Mouse (Mus musculus) ES-CJ7 (cell line): ENCODE data around the gene Fancb.

Experiments
- DNase-seq: peaks from one replicate; pipeline ENCODE4 v3.0.0; 2011; ENCODE audit warnings: low read depth, low spot score

Fancb gene

DNA sequence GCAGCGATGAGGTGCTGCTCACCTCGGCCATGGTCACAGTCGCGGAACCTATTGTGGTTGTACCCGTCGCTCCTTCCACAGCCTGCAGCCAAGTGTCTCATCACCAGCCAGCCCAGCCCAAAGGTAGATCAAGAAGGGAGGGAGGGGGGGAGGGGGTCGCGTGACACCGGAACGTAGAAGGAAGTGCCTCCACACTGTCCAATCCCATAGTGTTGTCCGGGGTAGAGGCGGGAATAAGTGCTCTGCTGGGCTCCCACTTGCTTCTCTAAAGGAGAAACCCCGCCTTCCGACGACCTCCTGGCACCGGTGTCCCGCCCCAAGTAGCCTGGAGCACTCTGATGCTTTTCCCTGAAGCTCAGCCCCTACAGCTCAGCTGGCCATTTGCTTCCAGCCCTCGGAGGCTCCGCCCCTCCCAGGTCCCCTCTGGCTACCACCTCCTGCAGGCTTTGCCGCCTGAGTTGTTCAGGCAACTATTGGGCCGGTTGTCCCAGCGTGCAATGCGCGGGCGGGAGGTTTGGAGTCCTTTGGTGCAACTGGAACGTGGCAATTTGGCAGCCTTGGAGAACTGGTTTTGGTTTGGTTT lies at the start of gene Fancb, which contains the start of gene Mospd2:
Fancb (plus strand) TSS at position 400 of the 583 bp plus-strand sequence.
Mospd2 (minus strand) TSS at position 183 of the 583 bp plus-strand sequence.
- peak; percentile 94 for DNase-seq

DNA sequence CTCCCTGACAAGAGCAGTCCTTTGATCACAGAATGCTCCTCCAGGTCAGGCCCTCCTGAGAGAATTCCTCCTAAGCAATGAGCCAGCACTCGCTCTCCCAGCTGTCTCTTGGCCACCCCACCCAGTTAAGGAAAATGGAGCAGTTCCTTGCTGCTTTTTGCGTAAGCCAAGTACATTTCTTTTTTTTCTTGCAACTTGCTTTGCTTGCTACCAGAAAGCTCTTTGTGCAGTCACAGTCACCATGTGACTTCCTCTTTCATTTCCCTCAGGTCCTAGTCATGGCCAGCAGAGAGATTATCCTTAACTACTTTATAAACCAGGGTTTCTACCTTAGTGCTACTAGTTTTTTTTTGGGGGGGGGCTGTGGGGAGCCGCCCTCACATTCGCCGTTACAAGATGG lies 38.9 kb upstream of the Fancb start:
- no peak for DNase-seq

DNA sequence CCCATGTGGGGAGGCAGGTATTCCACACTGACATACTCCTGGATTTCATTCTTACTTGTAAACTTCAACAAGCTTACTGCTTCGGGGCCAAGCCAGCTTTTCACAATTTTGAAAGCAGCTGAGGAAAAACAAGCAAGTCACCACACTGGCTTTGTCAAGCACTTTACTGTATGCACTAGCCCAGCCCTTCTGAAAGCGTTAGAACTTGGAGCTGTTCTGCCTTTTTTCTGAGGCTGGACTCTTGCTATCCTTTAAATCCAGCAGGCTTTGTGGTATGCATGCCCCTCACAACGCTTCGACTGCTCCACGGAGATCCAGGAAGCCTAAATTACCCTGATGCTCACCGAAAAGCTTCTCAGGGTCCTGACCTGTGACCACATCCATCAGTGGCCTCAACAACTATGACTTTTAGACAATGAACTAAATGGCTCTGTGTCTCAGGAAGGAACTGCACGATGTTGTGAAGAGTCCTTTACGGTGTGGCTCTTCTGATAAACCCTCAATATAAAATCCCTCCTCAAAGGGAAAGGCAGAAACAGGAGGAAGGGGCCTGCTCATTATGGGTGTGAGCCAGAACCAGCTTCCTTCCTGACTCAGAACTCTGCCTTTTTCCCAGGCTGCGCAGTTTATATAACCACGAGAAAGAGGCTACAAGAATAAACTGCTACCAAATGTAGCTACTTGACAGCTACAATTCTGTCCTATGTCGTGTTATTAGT lies 28.4 kb upstream of the Fancb start:
- DNase-seq = no peak

DNA sequence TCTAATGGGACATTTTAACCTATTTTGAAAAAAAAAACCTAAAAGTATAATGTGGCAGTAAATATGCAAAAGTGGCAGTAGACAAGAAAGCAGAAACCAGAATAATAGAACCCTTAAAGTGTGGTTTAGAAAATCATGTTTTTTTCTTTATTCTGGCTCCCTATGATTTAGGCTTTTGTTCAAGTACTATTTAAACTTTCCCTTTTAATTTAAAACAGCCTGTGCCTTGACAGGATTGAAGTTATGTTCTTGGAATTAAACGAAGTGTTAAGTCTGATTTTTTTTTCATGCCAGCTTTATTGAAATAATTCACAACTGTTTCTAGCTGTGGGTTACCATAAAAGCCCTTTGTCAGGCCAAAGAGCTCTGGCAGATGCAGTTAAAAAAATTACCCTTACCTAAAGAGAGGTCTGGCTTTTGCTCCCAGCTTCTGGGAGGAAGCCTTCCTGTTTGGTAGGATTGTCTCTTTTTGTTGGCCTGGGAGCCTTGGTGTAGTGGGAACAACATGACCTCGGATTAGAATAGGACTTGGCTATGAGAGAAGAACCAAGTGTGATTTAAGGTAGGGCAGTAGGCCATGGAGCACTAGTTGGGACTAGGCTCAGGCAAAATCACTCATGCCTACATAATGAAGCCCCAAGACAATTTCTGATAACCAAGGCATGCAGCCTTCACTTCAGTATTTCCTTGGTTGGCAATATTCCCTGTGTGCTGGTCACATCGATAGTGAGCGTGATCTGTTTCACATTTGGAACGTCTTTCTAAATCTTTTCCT lies 27.6 kb upstream of the Fancb start:
- no peak for DNase-seq

DNA sequence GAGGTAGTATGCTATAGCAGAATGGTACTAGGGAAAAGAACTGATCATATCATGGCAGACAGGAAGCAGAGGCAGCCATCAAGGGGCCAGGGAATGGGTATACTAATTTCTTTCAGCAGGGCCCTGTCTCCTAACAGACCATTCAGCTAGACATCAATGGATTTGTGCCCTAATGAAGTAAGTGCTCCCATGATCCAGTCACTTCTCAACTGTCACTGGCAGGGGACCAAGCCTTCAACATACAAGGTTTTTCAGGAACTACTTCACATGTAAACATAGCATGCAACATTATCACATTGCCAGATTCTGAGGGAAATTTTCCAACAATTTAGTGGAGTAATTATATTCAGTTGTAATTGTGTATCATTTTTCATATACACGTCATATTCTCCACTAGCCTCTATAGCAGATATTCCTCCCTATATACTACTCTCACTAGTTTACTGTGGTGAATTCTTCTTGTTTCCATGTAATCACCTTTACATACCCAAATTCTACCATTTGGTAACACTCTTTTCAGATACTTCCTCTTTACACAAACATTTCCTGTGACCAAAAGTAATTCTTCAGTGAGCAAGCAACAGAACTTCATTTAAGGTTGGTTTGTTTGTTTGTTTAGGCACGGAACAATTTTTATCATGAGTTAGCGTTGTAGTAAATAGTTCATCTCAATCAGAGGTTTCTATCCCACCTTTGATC lies 14.5 kb upstream of the Fancb start:
- no peak for DNase-seq

DNA sequence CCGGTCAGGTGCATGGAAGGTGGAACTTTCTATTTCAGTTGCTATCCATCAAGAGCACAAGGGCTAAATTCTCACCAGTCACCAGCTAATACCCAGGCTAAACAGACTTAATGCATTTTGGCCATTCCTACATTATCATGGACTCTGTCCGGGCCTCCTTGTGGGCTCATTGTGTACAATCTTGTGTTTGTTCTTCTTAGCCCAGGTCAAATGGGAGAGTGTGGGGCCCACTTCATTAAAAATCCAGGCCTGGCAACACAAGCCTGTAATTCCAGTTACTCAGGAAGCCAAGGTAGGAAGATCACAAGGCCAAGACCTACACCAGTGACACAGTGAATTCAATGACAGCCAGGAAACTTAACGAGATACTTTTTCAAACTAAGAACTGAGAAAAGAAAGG lies 9.2 kb upstream of the Fancb start:
- no peak for DNase-seq

DNA sequence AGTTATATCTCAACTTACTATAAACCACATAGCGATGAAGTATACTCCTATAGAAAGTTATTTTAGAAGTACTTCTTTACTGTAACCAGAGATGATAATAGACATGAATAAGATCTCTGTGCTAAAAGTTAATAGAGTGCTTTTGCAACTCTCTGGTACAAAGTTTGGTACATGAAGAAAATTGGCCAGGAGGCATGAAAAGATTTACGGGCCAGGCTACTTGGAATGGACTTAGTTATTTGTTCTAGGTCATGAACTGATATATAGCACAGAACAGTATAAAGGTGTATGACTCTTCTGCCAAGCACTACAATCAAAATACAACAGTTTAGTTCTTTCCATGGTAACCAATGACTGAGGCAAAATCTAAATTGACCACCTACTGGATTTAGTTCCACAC lies 1.5 kb upstream of the Fancb start:
- DNase-seq = no peak

DNA sequence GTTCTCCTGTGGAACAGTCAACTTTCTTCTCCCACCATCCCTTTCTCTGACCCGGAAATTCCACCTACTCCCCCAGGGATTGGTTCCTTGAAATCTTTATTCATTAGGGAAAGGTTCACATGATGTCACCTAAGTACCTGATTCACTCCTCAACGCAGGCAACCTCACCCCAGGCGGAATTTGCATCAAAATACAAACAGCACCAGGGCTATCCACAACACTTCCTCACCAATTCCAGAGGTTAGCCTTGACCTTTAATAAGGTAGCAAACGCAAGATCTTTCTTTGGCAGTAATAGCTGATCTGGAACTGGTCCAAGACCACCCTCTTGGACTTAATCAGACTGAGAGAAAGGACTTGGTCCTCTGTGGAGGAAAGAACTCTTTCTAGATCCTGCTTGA lies 22.7 kb downstream of the Fancb start:
- DNase-seq = peak; percentile 91

DNA sequence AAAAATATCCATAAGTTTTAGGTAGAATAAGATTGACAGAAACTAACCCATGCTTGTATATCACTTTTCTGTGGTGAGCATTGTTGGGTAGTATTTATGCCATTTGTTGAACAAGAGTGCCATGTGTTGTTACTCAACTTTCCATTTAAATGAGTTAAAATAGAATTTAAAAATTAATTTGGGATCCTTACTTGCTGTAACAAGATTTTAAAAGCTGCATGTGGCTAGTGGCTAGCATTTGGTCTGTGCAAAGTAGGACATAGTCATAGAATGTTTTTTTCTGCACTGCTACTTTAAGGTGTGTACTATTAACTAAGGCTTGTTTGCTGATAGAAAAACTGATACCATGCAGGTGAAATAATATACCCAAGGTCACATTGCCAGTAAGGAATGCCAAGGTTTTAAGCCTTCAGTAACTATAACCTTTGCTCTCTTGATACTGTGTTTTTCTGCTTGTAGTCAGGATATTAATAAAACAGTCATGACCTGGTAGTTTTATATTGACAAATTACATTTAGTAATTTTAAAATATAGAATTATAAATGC lies 24.5 kb downstream of the Fancb start, which contains the start of gene Gm17604:
Gm17604 (minus strand) TSS at position 51 of the 546 bp plus-strand sequence.
- DNase-seq = no peak
